Mouse (Mus musculus) thymus, adult 2 months (tissue): ENCODE data around the gene Tnfsf11. TPM values are rescaled to one million over a fixed set of nuclear protein-coding genes. Genes with fewer than 3 reads are reported as not detected.
A peak's percentile ranks its signal among the peaks of the same experiment; 100 is the strongest.

Experiments
- DNase-seq: peaks from one replicate; pipeline ENCODE4 v3.0.0; 2021
- H3K27ac ChIP-seq: fragments of 200-500 bp; 2 replicates; pipeline ENCODE4 v1.5.1; 2012; ENCODE audit warnings: low read length, control low read depth; ENCODE audit not compliant: control insufficient read depth, insufficient read depth
- H3K27me3 ChIP-seq: fragments of 200-500 bp; 2 replicates; pipeline ENCODE4 v1.6.1; 2012; ENCODE audit warnings: mild to moderate bottlenecking, low read length, moderate library complexity, mixed read lengths; ENCODE audit not compliant: control insufficient read depth, insufficient read depth
- H3K36me3 ChIP-seq: fragments of 200-500 bp; 2 replicates; pipeline ENCODE4 v1.6.1; 2012; ENCODE audit warnings: mild to moderate bottlenecking, low read length, moderate library complexity; ENCODE audit not compliant: control insufficient read depth, insufficient read depth
- H3K4me1 ChIP-seq: fragments of 200-500 bp; replicated peaks from 2 replicates; pipeline ENCODE4 v1.6.1; 2012; ENCODE audit warnings: low read length; ENCODE audit not compliant: control insufficient read depth, insufficient read depth
- H3K4me3 ChIP-seq: fragments of 200-500 bp; 2 replicates; pipeline ENCODE4 v1.5.1; 2012; ENCODE audit warnings: mild to moderate bottlenecking, low read length, control low read depth, moderate library complexity; ENCODE audit not compliant: control insufficient read depth, insufficient read depth
- CTCF ChIP-seq: fragments of 200-500 bp; IDR thresholded peaks from 2 replicates; pipeline ENCODE4 v1.5.1; 2012; ENCODE audit warnings: mild to moderate bottlenecking, control low read depth, low read length, moderate library complexity, borderline replicate concordance; ENCODE audit not compliant: control insufficient read depth, poor library complexity, insufficient read depth; ENCODE audit errors: extremely low read depth
- POLR2A ChIP-seq: fragments of 200-500 bp; IDR thresholded peaks from 2 replicates; pipeline ENCODE4 v1.6.1; 2012; ENCODE audit warnings: mild to moderate bottlenecking, low read length, control low read depth, moderate library complexity; ENCODE audit not compliant: control insufficient read depth, poor library complexity, insufficient read depth; ENCODE audit errors: extremely low read depth
- WGBS: fragments of 180-500 bp; shearing (Covaris S2); methylation state at CpG from one replicate; pipeline ENCODE4 v1.1.7; 2018; 5-methylcytosine and 5-hydroxymethylcytosine counted together
- polyA plus RNA-seq: library from polyadenylated mRNA; depleted of rRNA; stranded (reverse); fragments of >200 nt; gene quantifications from 2 replicates; pipeline ENCODE4 v1.2.3, GENCODE M21; 2012; rRNA removed

The Tnfsf11 gene
- 2.6 and 3.9 TPM in 2 replicates for polyA plus RNA-seq

GRCm38 (mm10) chr14:78307286-78308237 is at the start of gene Tnfsf11:
Tnfsf11 (minus strand) TSS chr14:78308043.
- Histone ChIP-seq H3K27ac (no peak within 1 kb of the TSS), H3K36me3 (no peaks in the 10 kb centered on the region), H3K4me1 (peaks cover 9% of the 10 kb centered on the region), H3K27me3 (no peaks in the 10 kb centered on the region), H3K4me3 (peak within 1 kb of the TSS; percentile 57)
- DNase-seq, result peak; percentile 47
- WGBS, result under 1% methylated on average over 51 of the region's 51 CpGs
- TF ChIP-seq CTCF (0 out of 2 replicates have a peak, but pooled peaks have one; percentile 19), POLR2A (no peak)

GRCm38 (mm10) chr14:78356764-78357163 is 48.9 kb upstream of the Tnfsf11 start:
- Histone ChIP-seq H3K4me3 (no peak overlapping the region), H3K27me3 (no peaks in the 10 kb centered on the region), H3K36me3 (no peaks in the 10 kb centered on the region), H3K4me1 (peaks cover 23% of the 10 kb centered on the region), H3K27ac (peak overlapping the region; percentile 92)
- DNase-seq, result peak; percentile 40
- TF ChIP-seq POLR2A (no peak), CTCF (no peak)
- 8% methylated on average over 8 of the region's 8 CpGs for WGBS

- TF ChIP-seq POLR2A, result no peak
- no peak for TF ChIP-seq CTCF
- Histone ChIP-seq H3K36me3 (no peaks in the 10 kb centered on the region), H3K4me1 (peaks cover 25% of the 10 kb centered on the region), H3K4me3 (no peak overlapping the region), H3K27ac (peak overlapping the region; percentile 81), H3K27me3 (no peaks in the 10 kb centered on the region)
- 7% methylated on average over 4 of the region's 4 CpGs for WGBS
- peak; percentile 37 for DNase-seq
Observed at GRCm38 (mm10) chr14:78355381-78355780, 47.5 kb upstream of the Tnfsf11 start.

- no peaks in the 10 kb centered on the region for H3K27me3 ChIP-seq
- no peak for DNase-seq
- H3K4me3 ChIP-seq, result no peak overlapping the region
- H3K27ac ChIP-seq, result no peak overlapping the region
- 73% methylated on average over 4 of the region's 4 CpGs for WGBS
- no peaks in the 10 kb centered on the region for H3K36me3 ChIP-seq
- peaks cover 23% of the 10 kb centered on the region for H3K4me1 ChIP-seq
- TF ChIP-seq POLR2A (no peak), CTCF (no peak)
Observed at GRCm38 (mm10) chr14:78352865-78353264, 45.0 kb upstream of the Tnfsf11 start.

GRCm38 (mm10) chr14:78351544-78351943 is 43.7 kb upstream of the Tnfsf11 start:
- WGBS, result 88% methylated on average over 7 of the region's 7 CpGs
- DNase-seq, result no peak

GRCm38 (mm10) chr14:78347715-78348114 is 39.9 kb upstream of the Tnfsf11 start:
- Histone ChIP-seq H3K4me1 (peaks cover 4% of the 10 kb centered on the region), H3K27me3 (no peaks in the 10 kb centered on the region), H3K36me3 (no peaks in the 10 kb centered on the region), H3K27ac (no peak overlapping the region), H3K4me3 (no peak overlapping the region)
- 95% methylated on average over 2 of the region's 2 CpGs for whole genome bisulfite sequencing
- TF ChIP-seq CTCF, result no peak
- TF ChIP-seq POLR2A, result no peak
- no peak for DNase-seq

More at GRCm38 (mm10) chr14:78351544-78351943, 43.7 kb upstream of the Tnfsf11 start:
- Histone ChIP-seq H3K4me1 (peaks cover 19% of the 10 kb centered on the region), H3K4me3 (no peak overlapping the region), H3K27me3 (no peaks in the 10 kb centered on the region), H3K36me3 (no peaks in the 10 kb centered on the region), H3K27ac (no peak overlapping the region)
- TF ChIP-seq POLR2A, result no peak
- no peak for TF ChIP-seq CTCF
